Mouse (Mus musculus) brain, embryonic 18.5 days (tissue): ENCODE results near the gene Gm34653.
"Not testable (repeated sequence)": the region's sequence is repeated elsewhere in the genome, so short reads cannot be mapped to it uniquely, and the experiment has no call there.

Experiments used
- DNase-seq: peaks from one replicate; pipeline ENCODE4 v3.0.0-alpha.2; 2012; ENCODE audit warnings: low read depth, low spot score

Gene Gm34653

GRCm38 (mm10) chr2:34832766-34833457 lies at the start of gene Gm34653:
Gene Gm34653, plus strand, starts transcription at chr2:34833007.
- DNase-seq = not testable (repeated sequence)

- no peak for DNase-seq
Measured at GRCm38 (mm10) chr2:34783064-34784020, 49.5 kb upstream of the Gm34653 start.

- DNase-seq = no peak
Measured at GRCm38 (mm10) chr2:34784085-34784484, 48.7 kb upstream of the Gm34653 start.

- no peak for DNase-seq
Measured at GRCm38 (mm10) chr2:34790282-34790681, 42.5 kb upstream of the Gm34653 start.

- not testable (repeated sequence) for DNase-seq
Measured at GRCm38 (mm10) chr2:34792543-34792942, 40.3 kb upstream of the Gm34653 start.

GRCm38 (mm10) chr2:34794511-34794910 lies 38.3 kb upstream of the Gm34653 start:
- DNase-seq = no peak

GRCm38 (mm10) chr2:34795426-34795825 lies 37.4 kb upstream of the Gm34653 start:
- no peak for DNase-seq

GRCm38 (mm10) chr2:34799357-34800256 lies 33.2 kb upstream of the Gm34653 start, which contains the start of gene Rabepk:
Gene Rabepk, minus strand, starts transcription at chr2:34799912.
- DNase-seq = peak; percentile 26

- no peak for DNase-seq
Measured at GRCm38 (mm10) chr2:34800371-34800770, 32.4 kb upstream of the Gm34653 start.

GRCm38 (mm10) chr2:34801516-34802482 lies 31.0 kb upstream of the Gm34653 start:
- peak; percentile 98 for DNase-seq

GRCm38 (mm10) chr2:34802565-34803245 lies 30.1 kb upstream of the Gm34653 start:
- not testable (repeated sequence) for DNase-seq

- no peak for DNase-seq
Measured at GRCm38 (mm10) chr2:34803746-34804145, 29.1 kb upstream of the Gm34653 start.

- no peak for DNase-seq
Measured at GRCm38 (mm10) chr2:34804172-34804571, 28.6 kb upstream of the Gm34653 start.

- no peak for DNase-seq
Measured at GRCm38 (mm10) chr2:34804815-34805214, 28.0 kb upstream of the Gm34653 start.

GRCm38 (mm10) chr2:34805364-34805950 lies 27.4 kb upstream of the Gm34653 start:
- DNase-seq = no peak

GRCm38 (mm10) chr2:34808057-34808456 lies 24.8 kb upstream of the Gm34653 start:
- DNase-seq = no peak

GRCm38 (mm10) chr2:34809568-34809967 lies 23.2 kb upstream of the Gm34653 start:
- no peak for DNase-seq

GRCm38 (mm10) chr2:34810775-34811174 lies 22.0 kb upstream of the Gm34653 start:
- no peak for DNase-seq

GRCm38 (mm10) chr2:34812706-34813105 lies 20.1 kb upstream of the Gm34653 start:
- DNase-seq = no peak
